ENCODE assay signal across 17 mouse cellular contexts in genomic region chr7:126373007-126373406, GRCm38 (mm10). TPM values are rescaled to one million over a fixed set of nuclear protein-coding genes. Genes with fewer than 3 reads are reported as not detected.
"Had no signal": no experiment of that assay in that cellular context is flagged by ENCODE, and none has a peak within 500 bp of the region (broad histone marks: within the 10 kb centered on the region; RNA-seq: fewer than 3 reads in every experiment).

No protein-coding gene starts in this region.

- H3K9ac ChIP-seq: liver, embryonic 14.5 days; lung, embryonic 14.5 days; midbrain, embryonic 12.5 days; neural tube, embryonic 12.5 days; stomach, embryonic 15.5 days had no signal

- H3K27me3 ChIP-seq: midbrain, embryonic 12.5 days; neural tube, embryonic 12.5 days; stomach, embryonic 15.5 days had no signal

- H3K4me3 ChIP-seq: midbrain, embryonic 10.5 days; midbrain, embryonic 12.5 days; neural tube, embryonic 12.5 days; stomach, embryonic 15.5 days had no signal

- H3K9me3 ChIP-seq: midbrain, embryonic 10.5 days; midbrain, embryonic 12.5 days; neural tube, embryonic 12.5 days; stomach, embryonic 15.5 days had no signal

- H3K4me2 ChIP-seq: lung, embryonic 14.5 days; midbrain, embryonic 12.5 days; neural tube, embryonic 12.5 days; stomach, embryonic 15.5 days had no signal

- DNase-seq: lung, adult 18-20 months; lung, embryonic 14.5 days; lung, postnatal 10 days; midbrain, embryonic 14.5 days; right cerebral cortex, postnatal 14 days; spleen, adult 18-20 months; thymus, adult 2 months; thymus, postnatal 25 days; thymus, postnatal 4 days had no signal

- H3K27ac ChIP-seq: liver, embryonic 14.5 days; midbrain, embryonic 10.5 days; midbrain, embryonic 12.5 days; neural tube, embryonic 12.5 days; stomach, embryonic 15.5 days; stomach, postnatal 0 days had no signal

RNA-seq across cellular contexts. Expression of gene Lat, which starts 3.6 kb away (rescaled TPM):
- total RNA-seq: midbrain, postnatal 0 days had no signal

RNA-seq across cellular contexts. Expression of gene Cd19, which starts 41.7 kb away (rescaled TPM):
- total RNA-seq: midbrain, postnatal 0 days had no signal
- polyA plus RNA-seq: lung, embryonic 14.5 days; midbrain, embryonic 12.5 days; midbrain, embryonic 14.5 days; neural tube, embryonic 12.5 days; neural tube, embryonic 14.5 days had no signal
